Mouse (Mus musculus): ENCODE measurements around the gene Ran. TPM values are rescaled to one million over a fixed set of nuclear protein-coding genes. Genes with fewer than 3 reads are reported as not detected.

The Ran gene
- polyA plus RNA-seq, 1 experiment from 2014 or later = 499 TPM

DNA sequence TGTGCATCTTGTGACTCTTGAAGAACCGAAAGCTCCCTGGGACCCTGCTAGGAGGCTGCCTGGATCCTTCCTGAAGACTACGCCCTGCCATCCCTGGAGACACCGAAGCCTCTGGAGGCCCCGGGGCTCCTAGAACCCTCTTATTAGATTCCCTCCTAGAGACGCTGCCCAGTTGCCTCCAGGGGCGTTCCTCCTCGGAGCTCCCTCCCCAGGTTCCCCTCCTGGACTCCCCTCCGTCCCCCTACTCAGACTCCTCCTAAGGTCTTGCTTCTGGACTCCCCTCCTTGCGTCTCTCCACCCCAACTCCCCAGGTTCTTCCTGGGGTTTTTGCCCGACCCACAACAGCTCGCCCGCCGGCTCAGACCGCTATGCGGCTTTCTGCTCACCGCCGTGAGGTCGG, 11.9 kb upstream of the Ran start:
- no peaks in the 10 kb centered on the region for H3K27me3 ChIP-seq (ENCODE audit: control insufficient read depth, insufficient read depth, low read length)
- WGBS (ENCODE audit: insufficient replicate concordance) = under 1% methylated on average over 18 of the region's 18 CpGs
- no peaks in the 10 kb centered on the region for H3K9me3 ChIP-seq (replicated peaks; ENCODE audit: control insufficient read depth, low read length)
- H3K9ac ChIP-seq (ENCODE audit: low read depth, low read length) = peak overlapping the region; percentile 77
- H3K4me2 ChIP-seq = peak overlapping the region; percentile 89
- H3K36me3 ChIP-seq (ENCODE audit: control insufficient read depth, insufficient read depth, low read length) = no peaks in the 10 kb centered on the region
- H3K4me1 ChIP-seq (ENCODE audit: control insufficient read depth, insufficient read depth, low read length) = peaks cover 7% of the 10 kb centered on the region
- ATAC-seq (replicated peaks; ENCODE audit: insufficient number of reproducible peaks, low FRiP score, low TSS enrichment) = no peak; the same call in none of the 2 replicates
- peak overlapping the region; percentile 54; the same call in 1 of the 2 replicates for H3K27ac ChIP-seq (ENCODE audit: low read depth, low read length)
- peak overlapping the region; percentile 71 for H3K4me3 ChIP-seq (ENCODE audit: low read depth, low read length)

DNA sequence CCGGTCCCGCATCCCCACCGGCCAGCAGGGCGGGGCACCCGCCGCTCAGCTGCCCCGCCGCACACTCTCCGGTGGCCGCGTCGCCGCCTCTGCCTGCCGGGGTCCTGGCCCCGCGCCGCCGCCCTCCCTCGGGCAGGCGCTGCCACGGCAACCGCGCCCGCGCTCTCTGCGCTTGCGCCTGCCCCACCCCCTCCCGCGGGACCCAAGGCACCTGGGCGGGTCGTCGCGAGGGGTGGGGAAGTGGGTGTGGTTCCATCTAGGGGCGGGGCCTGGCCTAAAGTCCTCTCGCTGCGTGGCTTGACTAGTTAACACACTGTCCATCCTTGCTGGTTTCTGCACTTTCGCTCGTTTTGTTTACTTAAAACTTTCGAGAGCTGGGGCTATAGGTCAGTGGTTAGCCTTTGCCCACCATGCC, 11.4 kb upstream of the Ran start, which contains the start of gene Stx2:
Gene Stx2, minus strand, starts transcription at position 163 of the 415 bp plus-strand sequence.
- H3K9me3 ChIP-seq (replicated peaks; ENCODE audit: control insufficient read depth, low read length) = no peaks in the 10 kb centered on the region
- no peaks in the 10 kb centered on the region for H3K36me3 ChIP-seq (ENCODE audit: control insufficient read depth, insufficient read depth, low read length)
- H3K4me2 ChIP-seq = peak within 1 kb of the TSS; percentile 89
- ATAC-seq (replicated peaks; ENCODE audit: insufficient number of reproducible peaks, low FRiP score, low TSS enrichment) = peak; percentile 91
- H3K27me3 ChIP-seq (ENCODE audit: control insufficient read depth, insufficient read depth, low read length) = no peaks in the 10 kb centered on the region
- H3K4me1 ChIP-seq (ENCODE audit: control insufficient read depth, insufficient read depth, low read length) = peaks cover 5% of the 10 kb centered on the region; the same call in 1 of the 2 replicates
- H3K27ac ChIP-seq (ENCODE audit: low read depth, low read length) = peak within 1 kb of the TSS; percentile 54; the same call in 1 of the 2 replicates
- H3K9ac ChIP-seq (ENCODE audit: low read depth, low read length) = peak within 1 kb of the TSS; percentile 77
- under 1% methylated on average over 33 of the region's 39 CpGs for WGBS (ENCODE audit: insufficient replicate concordance)
- peak within 1 kb of the TSS; percentile 71 for H3K4me3 ChIP-seq (ENCODE audit: low read depth, low read length)

DNA sequence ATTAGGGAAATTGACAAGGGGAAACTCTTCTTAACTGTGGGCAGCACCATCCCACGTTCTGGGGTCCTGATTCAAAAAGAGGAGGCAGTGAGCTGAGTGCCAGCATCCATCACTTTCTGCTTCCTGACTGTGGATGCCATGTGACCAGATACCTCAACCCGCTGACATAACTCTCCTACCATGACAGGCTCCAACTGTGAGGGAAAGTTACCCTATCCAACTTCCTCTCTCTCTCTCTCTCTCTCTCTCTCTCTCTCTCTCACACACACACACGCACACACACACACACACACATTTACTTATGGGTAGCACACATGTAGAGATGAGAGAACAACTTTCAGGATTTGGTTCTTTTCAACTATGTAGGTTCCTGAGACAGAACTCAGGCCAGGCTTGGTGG, 10.3 kb upstream of the Ran start:
- Histone ChIP-seq H3K9me3 (replicated peaks; ENCODE audit: control insufficient read depth, low read length) (no peaks in the 10 kb centered on the region), H3K36me3 (ENCODE audit: control insufficient read depth, insufficient read depth, low read length) (no peaks in the 10 kb centered on the region), H3K4me1 (ENCODE audit: control insufficient read depth, insufficient read depth, low read length) (peaks cover 5% of the 10 kb centered on the region; the same call in 1 of the 2 replicates), H3K4me3 (ENCODE audit: low read depth, low read length) (no peak overlapping the region), H3K9ac (ENCODE audit: low read depth, low read length) (no peak overlapping the region), H3K4me2 (no peak overlapping the region), H3K27me3 (ENCODE audit: control insufficient read depth, insufficient read depth, low read length) (no peaks in the 10 kb centered on the region), H3K27ac (ENCODE audit: low read depth, low read length) (no peak overlapping the region)
- ATAC-seq (replicated peaks; ENCODE audit: insufficient number of reproducible peaks, low FRiP score, low TSS enrichment) = no peak
- WGBS (ENCODE audit: insufficient replicate concordance) = 73% methylated on average over 3 of the region's 3 CpGs

DNA sequence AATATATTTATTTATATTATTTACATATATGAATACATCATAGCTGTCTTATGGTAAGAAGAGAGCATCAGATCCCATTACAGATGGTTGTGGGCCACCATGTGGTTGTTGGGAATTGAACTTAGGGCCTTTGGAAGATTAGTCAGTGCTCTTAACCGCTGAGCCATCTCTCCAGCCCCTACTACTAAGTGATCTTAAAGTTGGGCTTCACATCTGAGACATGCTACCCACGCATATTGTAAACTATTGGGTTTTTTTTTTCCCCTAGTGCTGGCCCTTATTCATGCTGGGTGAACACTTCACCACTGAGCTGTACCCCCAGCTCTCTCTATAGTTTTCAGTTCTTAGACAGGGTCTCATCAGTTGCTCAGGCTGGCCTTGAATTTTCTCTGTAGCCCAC, 8.9 kb upstream of the Ran start:
- Histone ChIP-seq H3K27me3 (ENCODE audit: control insufficient read depth, insufficient read depth, low read length) (no peaks in the 10 kb centered on the region), H3K4me1 (ENCODE audit: control insufficient read depth, insufficient read depth, low read length) (peaks cover 5% of the 10 kb centered on the region; the same call in 1 of the 2 replicates), H3K36me3 (ENCODE audit: control insufficient read depth, insufficient read depth, low read length) (no peaks in the 10 kb centered on the region), H3K4me3 (ENCODE audit: low read depth, low read length) (no peak overlapping the region), H3K9ac (ENCODE audit: low read depth, low read length) (no peak overlapping the region), H3K4me2 (no peak overlapping the region), H3K27ac (ENCODE audit: low read depth, low read length) (no peak overlapping the region), H3K9me3 (replicated peaks; ENCODE audit: control insufficient read depth, low read length) (no peaks in the 10 kb centered on the region)
- ATAC-seq (replicated peaks; ENCODE audit: insufficient number of reproducible peaks, low FRiP score, low TSS enrichment) = no peak
- 86% methylated on average over 2 of the region's 2 CpGs for WGBS (ENCODE audit: insufficient replicate concordance)

DNA sequence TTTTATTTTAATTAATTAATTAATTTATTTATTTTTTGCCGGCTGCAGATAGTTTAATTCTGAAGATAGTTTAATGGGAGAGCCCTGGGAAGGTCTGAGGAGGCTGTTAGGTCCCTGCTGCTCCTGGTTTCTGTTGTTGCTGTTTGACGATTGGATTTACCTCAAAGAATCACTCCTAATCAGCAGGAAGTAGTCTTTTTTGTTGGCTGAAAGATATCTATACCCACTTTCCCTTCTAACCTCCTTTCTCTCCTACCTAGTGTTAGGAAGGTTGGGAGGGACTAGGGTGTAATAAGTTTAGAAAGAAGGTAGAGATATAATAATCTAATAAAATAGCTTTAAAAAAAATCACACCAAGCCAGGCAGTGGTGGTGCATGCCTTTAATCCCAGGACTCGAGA, 4.8 kb upstream of the Ran start:
- H3K27me3 ChIP-seq (ENCODE audit: control insufficient read depth, insufficient read depth, low read length) = no peaks in the 10 kb centered on the region
- H3K27ac ChIP-seq (ENCODE audit: low read depth, low read length) = no peak overlapping the region

DNA sequence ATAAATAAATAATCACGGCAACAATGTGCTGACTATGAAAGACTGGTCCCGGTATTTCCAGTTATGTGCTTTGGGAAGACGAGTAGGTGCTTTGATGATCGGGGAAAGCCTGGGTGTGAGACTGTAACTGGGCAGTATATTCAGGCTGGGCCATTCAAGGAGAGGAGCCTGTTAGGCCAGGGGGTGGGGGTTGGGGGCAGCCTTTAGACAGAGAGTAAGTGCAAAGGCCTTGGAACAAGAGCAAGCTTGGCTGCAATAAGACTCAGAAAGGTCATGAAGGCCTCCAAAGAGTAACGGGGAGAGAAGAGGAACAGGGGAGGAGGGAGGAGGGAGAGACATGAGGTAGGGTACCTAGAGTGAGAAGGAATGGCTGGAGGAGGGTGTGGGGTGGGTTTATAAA, 4.3 kb upstream of the Ran start:
- Histone ChIP-seq H3K4me2 (no peak overlapping the region), H3K27me3 (ENCODE audit: control insufficient read depth, insufficient read depth, low read length) (no peaks in the 10 kb centered on the region), H3K36me3 (ENCODE audit: control insufficient read depth, insufficient read depth, low read length) (no peaks in the 10 kb centered on the region), H3K4me1 (ENCODE audit: control insufficient read depth, insufficient read depth, low read length) (peaks cover 3% of the 10 kb centered on the region; the same call in 1 of the 2 replicates), H3K9me3 (replicated peaks; ENCODE audit: control insufficient read depth, low read length) (no peaks in the 10 kb centered on the region), H3K9ac (ENCODE audit: low read depth, low read length) (no peak overlapping the region), H3K4me3 (ENCODE audit: low read depth, low read length) (no peak overlapping the region), H3K27ac (ENCODE audit: low read depth, low read length) (no peak overlapping the region)
- 88% methylated on average over 5 of the region's 5 CpGs for WGBS (ENCODE audit: insufficient replicate concordance)
- no peak for ATAC-seq (replicated peaks; ENCODE audit: insufficient number of reproducible peaks, low FRiP score, low TSS enrichment)

More for the DNA sequence above, 4.8 kb upstream of the Ran start:
- H3K4me1 ChIP-seq (ENCODE audit: control insufficient read depth, insufficient read depth, low read length) = peaks cover 3% of the 10 kb centered on the region; the same call in 1 of the 2 replicates
- no peak overlapping the region for H3K9ac ChIP-seq (ENCODE audit: low read depth, low read length)
- no peaks in the 10 kb centered on the region for H3K36me3 ChIP-seq (ENCODE audit: control insufficient read depth, insufficient read depth, low read length)
- ATAC-seq (replicated peaks; ENCODE audit: insufficient number of reproducible peaks, low FRiP score, low TSS enrichment) = no peak
- WGBS (ENCODE audit: insufficient replicate concordance) = 67% methylated on average over 3 of the region's 3 CpGs
- no peak overlapping the region for H3K4me3 ChIP-seq (ENCODE audit: low read depth, low read length)
- no peak overlapping the region for H3K4me2 ChIP-seq
- no peaks in the 10 kb centered on the region for H3K9me3 ChIP-seq (replicated peaks; ENCODE audit: control insufficient read depth, low read length)

DNA sequence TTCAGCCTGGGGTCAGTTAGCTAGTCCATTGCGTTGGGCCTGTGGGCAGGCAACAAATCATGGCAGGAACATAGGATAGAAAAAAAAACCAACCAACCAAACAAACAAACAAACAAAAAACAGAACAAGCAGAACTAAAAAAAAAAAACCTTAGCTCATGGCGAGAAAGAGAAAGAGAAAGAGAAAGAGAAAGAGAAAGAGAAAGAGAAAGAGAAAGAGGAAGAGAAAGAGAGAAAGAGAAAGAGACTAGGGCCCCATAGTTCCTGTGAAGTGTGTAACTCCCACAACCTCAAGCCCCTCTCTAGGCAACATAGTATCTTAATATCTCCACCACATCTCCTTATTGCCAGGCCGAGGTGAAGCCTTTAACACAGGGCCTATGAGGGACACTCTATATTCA, 3.5 kb upstream of the Ran start:
- Histone ChIP-seq H3K27ac (ENCODE audit: low read depth, low read length) (no peak overlapping the region), H3K4me2 (no peak overlapping the region), H3K4me1 (ENCODE audit: control insufficient read depth, insufficient read depth, low read length) (peaks cover 3% of the 10 kb centered on the region; the same call in 1 of the 2 replicates), H3K9ac (ENCODE audit: low read depth, low read length) (no peak overlapping the region), H3K36me3 (ENCODE audit: control insufficient read depth, insufficient read depth, low read length) (no peaks in the 10 kb centered on the region; the same call in 1 of the 2 replicates), H3K4me3 (ENCODE audit: low read depth, low read length) (no peak overlapping the region), H3K9me3 (replicated peaks; ENCODE audit: control insufficient read depth, low read length) (no peaks in the 10 kb centered on the region), H3K27me3 (ENCODE audit: control insufficient read depth, insufficient read depth, low read length) (no peaks in the 10 kb centered on the region)
- ATAC-seq (replicated peaks; ENCODE audit: insufficient number of reproducible peaks, low FRiP score, low TSS enrichment) = no peak
- WGBS (ENCODE audit: insufficient replicate concordance) = 81% methylated on average over 3 of the region's 3 CpGs

DNA sequence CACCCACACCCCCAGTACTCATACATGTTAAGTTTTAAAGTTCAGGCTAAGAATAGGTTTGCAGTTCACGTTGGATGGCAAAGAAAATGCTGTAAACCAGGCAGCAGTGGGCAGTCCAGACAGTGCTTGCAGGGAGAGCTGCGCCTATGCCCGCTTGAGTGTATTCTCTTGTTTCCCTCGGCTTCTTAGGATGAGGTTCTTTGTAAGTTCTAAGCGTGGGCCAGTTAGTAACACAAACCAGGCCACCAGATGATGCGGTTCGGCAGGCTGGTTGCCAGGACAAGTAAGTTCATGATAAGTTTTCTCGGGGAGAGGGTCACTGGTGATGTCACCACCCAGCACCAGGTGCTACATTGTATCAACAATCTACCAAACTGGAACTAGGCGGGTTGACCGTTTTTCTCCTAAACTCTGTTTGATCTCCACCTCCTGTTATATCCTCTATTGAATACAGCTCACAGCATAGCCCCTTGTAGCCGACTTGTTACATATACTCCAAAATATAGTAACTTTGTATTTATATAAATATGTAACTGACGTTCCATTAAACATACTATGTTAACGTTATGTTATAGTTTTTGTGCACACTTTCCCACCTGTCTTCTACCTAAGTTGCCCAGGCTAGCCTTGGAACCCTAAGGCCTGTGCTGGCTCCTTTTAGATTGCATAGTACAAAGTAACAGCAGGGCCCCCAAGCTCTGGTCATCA, 933 bp upstream of the Ran start:
- peak overlapping the region; percentile 86 for H3K4me3 ChIP-seq (ENCODE audit: low read depth, low read length)
- H3K4me1 ChIP-seq (ENCODE audit: control insufficient read depth, insufficient read depth, low read length) = peaks cover 8% of the 10 kb centered on the region; the same call in 1 of the 2 replicates
- H3K9me3 ChIP-seq (replicated peaks; ENCODE audit: control insufficient read depth, low read length) = no peaks in the 10 kb centered on the region
- ATAC-seq (replicated peaks; ENCODE audit: insufficient number of reproducible peaks, low FRiP score, low TSS enrichment) = no peak
- H3K27me3 ChIP-seq (ENCODE audit: control insufficient read depth, insufficient read depth, low read length) = no peaks in the 10 kb centered on the region
- 73% methylated on average over 13 of the region's 13 CpGs for WGBS (ENCODE audit: insufficient replicate concordance)
- peak overlapping the region; percentile 82 for H3K9ac ChIP-seq (ENCODE audit: low read depth, low read length)
- peak overlapping the region; percentile 66 for H3K4me2 ChIP-seq
- H3K27ac ChIP-seq (ENCODE audit: low read depth, low read length) = peak overlapping the region; percentile 99
- H3K36me3 ChIP-seq (ENCODE audit: control insufficient read depth, insufficient read depth, low read length) = peaks cover 2% of the 10 kb centered on the region

DNA sequence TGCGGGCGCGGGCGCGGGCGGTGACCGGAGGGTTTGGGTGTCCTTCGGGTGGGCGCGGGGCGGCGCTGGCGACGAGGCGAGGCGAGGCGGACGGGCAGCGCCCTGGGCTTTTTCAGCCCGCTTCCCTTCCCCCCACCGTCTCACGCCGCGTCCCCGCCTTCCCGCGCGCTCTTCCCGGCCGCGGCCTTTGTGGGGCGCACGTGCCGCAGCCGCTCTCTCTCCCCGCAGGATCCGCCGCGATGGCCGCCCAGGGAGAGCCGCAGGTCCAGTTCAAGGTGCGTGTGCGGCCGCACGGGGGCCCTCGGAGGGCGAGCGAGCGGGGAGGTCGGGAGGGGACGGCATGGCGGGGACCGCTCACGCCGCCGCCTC, 415 bp downstream of the Ran start:
- under 1% methylated on average over 27 of the region's 56 CpGs for WGBS (ENCODE audit: insufficient replicate concordance)
- Histone ChIP-seq H3K9ac (ENCODE audit: low read depth, low read length) (peak overlapping the region; percentile 98), H3K4me2 (peak overlapping the region; percentile 86), H3K36me3 (ENCODE audit: control insufficient read depth, insufficient read depth, low read length) (peaks cover 7% of the 10 kb centered on the region), H3K9me3 (replicated peaks; ENCODE audit: control insufficient read depth, low read length) (no peaks in the 10 kb centered on the region), H3K4me1 (ENCODE audit: control insufficient read depth, insufficient read depth, low read length) (peaks cover 8% of the 10 kb centered on the region; the same call in 1 of the 2 replicates), H3K4me3 (ENCODE audit: low read depth, low read length) (peak overlapping the region; percentile 86), H3K27ac (ENCODE audit: low read depth, low read length) (peak overlapping the region; percentile 99), H3K27me3 (ENCODE audit: control insufficient read depth, insufficient read depth, low read length) (no peaks in the 10 kb centered on the region)
- peak; percentile 64 for ATAC-seq (replicated peaks; ENCODE audit: insufficient number of reproducible peaks, low FRiP score, low TSS enrichment)
